Mouse (Mus musculus) lung, embryonic 16.5 days (tissue): ENCODE results near the gene Stx1a. TPM values are rescaled to one million over a fixed set of nuclear protein-coding genes. Genes with fewer than 3 reads are reported as not detected.

Experiments
- ATAC-seq: fragments of 200-750 bp; cut with Nextera tagmentation; 2 replicates; pipeline ENCODE4 v1.8.0; 2017; ENCODE audit warnings: low read depth, mild to moderate bottlenecking, moderate library complexity
- H3K27ac ChIP-seq: fragments of 300-500 bp; sonication (generic); 2 replicates; pipeline ENCODE4 v1.5.1; 2014; ENCODE audit warnings: mild to moderate bottlenecking, control low read depth, low read length
- H3K27me3 ChIP-seq: fragments of 300-500 bp; sonication (generic); 2 replicates; pipeline ENCODE4 v1.6.1; 2014; ENCODE audit warnings: low read depth, low read length, mixed read lengths; ENCODE audit not compliant: control insufficient read depth, insufficient read depth
- H3K36me3 ChIP-seq: fragments of 300-500 bp; sonication (generic); 2 replicates; pipeline ENCODE4 v1.6.1; 2014; ENCODE audit warnings: low read length; ENCODE audit not compliant: control insufficient read depth, insufficient read depth
- H3K4me1 ChIP-seq: fragments of 300-500 bp; sonication (generic); replicated peaks from 2 replicates; pipeline ENCODE4 v1.6.1; 2014; ENCODE audit warnings: low read length, mixed read lengths; ENCODE audit not compliant: control insufficient read depth, insufficient read depth
- H3K4me2 ChIP-seq: fragments of 300-500 bp; sonication (generic); 2 replicates; pipeline ENCODE4 v1.6.1; 2014; ENCODE audit warnings: low read depth, low read length, control low read depth
- H3K4me3 ChIP-seq: fragments of 300-500 bp; sonication (generic); 2 replicates; pipeline ENCODE4 v1.5.1; 2014; ENCODE audit warnings: mild to moderate bottlenecking, low read length, control low read depth
- H3K9ac ChIP-seq: fragments of 300-500 bp; sonication (generic); 2 replicates; pipeline ENCODE4 v1.6.1; 2014; ENCODE audit warnings: low read length, control low read depth
- H3K9me3 ChIP-seq: fragments of 300-500 bp; sonication (generic); 2 replicates; pipeline ENCODE4 v1.6.1; 2016; ENCODE audit warnings: low read length; ENCODE audit not compliant: control insufficient read depth
- WGBS: fragments of 180-500 bp; shearing (Covaris S2); extraction: QIAGEN DNeasy Blood & Tissue Kit; methylation state at CpG from one replicate; pipeline ENCODE4 v1.1.7; 2014; 5-methylcytosine and 5-hydroxymethylcytosine counted together
- polyA plus RNA-seq: library from polyadenylated mRNA; unstranded; fragments of >200 nt; fragmentation: Nextera tagmentation; extraction: Ambion mirVana; gene quantifications from 2 replicates; pipeline ENCODE4 v1.2.1, GENCODE M21; 2015

The Stx1a gene
- polyA plus RNA-seq, 1 experiment from 2014 or later: 11.8 TPM

DNA sequence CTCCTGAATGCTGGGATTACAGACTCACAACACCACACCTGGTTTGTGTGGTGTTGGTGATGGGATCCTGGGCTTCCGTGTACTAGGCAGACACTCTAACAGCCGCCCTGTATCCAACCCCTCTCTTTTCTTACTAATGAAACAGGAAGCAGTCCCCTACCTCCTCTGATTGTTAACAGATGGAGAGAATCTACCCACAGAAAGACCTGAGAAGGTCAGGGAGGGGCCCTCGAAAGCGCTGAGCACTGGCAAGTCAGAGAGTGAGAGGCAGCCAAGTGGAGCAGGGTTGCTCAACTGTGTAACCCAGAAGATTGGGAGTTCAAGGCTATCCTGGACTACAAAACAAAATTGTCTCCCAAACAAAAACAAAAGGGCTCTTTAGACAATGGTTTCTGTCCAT lies 63.6 kb downstream of the Stx1a start:
- 47% methylated on average over 4 of the region's 4 CpGs for WGBS
- Histone ChIP-seq H3K4me1 (no peaks in the 10 kb centered on the region), H3K4me3 (no peak overlapping the region), H3K4me2 (no peak overlapping the region), H3K9ac (no peak overlapping the region), H3K27me3 (peaks cover 37% of the 10 kb centered on the region), H3K9me3 (no peaks in the 10 kb centered on the region), H3K36me3 (no peaks in the 10 kb centered on the region), H3K27ac (no peak overlapping the region)
- no peak for ATAC-seq

DNA sequence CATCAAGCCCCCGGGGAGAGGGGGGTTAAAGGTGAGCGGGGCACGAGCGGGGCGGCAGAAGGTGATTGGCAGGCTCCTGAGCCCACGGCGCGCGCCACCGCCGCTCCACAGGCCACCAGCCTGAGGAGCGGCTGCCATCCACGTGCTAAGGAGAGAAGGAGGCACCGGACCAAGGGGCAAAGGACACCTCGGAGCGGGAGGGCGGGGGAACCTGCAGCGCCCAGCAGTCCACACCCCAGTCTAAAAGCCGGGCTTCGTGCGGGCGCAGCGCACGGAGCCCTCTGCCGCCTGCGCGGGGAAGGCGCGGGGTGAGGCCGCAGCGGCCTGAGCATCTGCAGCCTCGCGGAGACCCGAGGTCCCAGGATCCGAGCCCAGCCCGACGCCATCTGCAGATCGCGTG lies 66.4 kb downstream of the Stx1a start, which contains the start of gene Mlxipl:
Gene Mlxipl (plus strand): TSS at position 238 of the 400 bp plus-strand sequence.
- WGBS: 4% methylated on average over 38 of the region's 39 CpGs
- no peak for ATAC-seq
- Histone ChIP-seq H3K4me1 (no peaks in the 10 kb centered on the region), H3K9me3 (no peaks in the 10 kb centered on the region), H3K4me2 (peak within 1 kb of the TSS; percentile 3; the same call in 1 of the 2 replicates), H3K27ac (no peak within 1 kb of the TSS), H3K9ac (no peak within 1 kb of the TSS), H3K27me3 (peaks cover 40% of the 10 kb centered on the region), H3K36me3 (no peaks in the 10 kb centered on the region), H3K4me3 (0 out of 2 replicates have a peak within 1 kb of the TSS, but pooled peaks have one; percentile 9)

Other genes starting within 250 kb of the Stx1a start
- not detected in 2 replicates for gene Tmem270, start 116.7 kb upstream of the Stx1a start, polyA plus RNA-seq
- gene Cldn13, start 108.0 kb upstream of the Stx1a start, polyA plus RNA-seq: 0.75 and 3.3 TPM in 2 replicates
- 30.6 and 33.5 TPM in 2 replicates for gene Mettl27, start 91.1 kb upstream of the Stx1a start, polyA plus RNA-seq
- 33.0 and 33.1 TPM in 2 replicates for gene Cldn4, start 76.5 kb upstream of the Stx1a start, polyA plus RNA-seq
- gene Cldn3, start 37.3 kb upstream of the Stx1a start, polyA plus RNA-seq: 328 and 355 TPM in 2 replicates
- gene Abhd11, start 14.3 kb upstream of the Stx1a start, polyA plus RNA-seq: 73.3 and 73.4 TPM in 2 replicates
- gene Dnajc30, start 40.7 kb downstream of the Stx1a start, polyA plus RNA-seq: 32.2 and 32.5 TPM in 2 replicates
- 100 and 110 TPM in 2 replicates for gene Bud23, start 41.5 kb downstream of the Stx1a start, polyA plus RNA-seq
- 4.2 and 5.3 TPM in 2 replicates for gene Vps37d, start 54.8 kb downstream of the Stx1a start, polyA plus RNA-seq
- gene Mlxipl, start 66.4 kb downstream of the Stx1a start, polyA plus RNA-seq: 2.4 and 3.6 TPM in 2 replicates
- 20.6 and 22.6 TPM in 2 replicates for gene Tbl2, start 126.2 kb downstream of the Stx1a start, polyA plus RNA-seq
- gene Bcl7b, start 144.8 kb downstream of the Stx1a start, polyA plus RNA-seq: 53.3 and 56.2 TPM in 2 replicates
- gene Baz1b, start 163.8 kb downstream of the Stx1a start, polyA plus RNA-seq: 33.8 and 35.3 TPM in 2 replicates
- gene Fzd9, start 227.7 kb downstream of the Stx1a start, polyA plus RNA-seq: 1.1 TPM in 2 replicates